Mouse (Mus musculus) forebrain, embryonic 15.5 days (tissue): Measurements from ENCODE around the gene Gm14444. TPM values are rescaled to one million over a fixed set of nuclear protein-coding genes. Genes with fewer than 3 reads are reported as not detected.
"Not testable (repeated sequence)": the region's sequence is repeated elsewhere in the genome, so short reads cannot be mapped to it uniquely, and the experiment has no call there.

Source experiments
- ATAC-seq: fragments of 200-750 bp; cut with Nextera tagmentation; replicated peaks from 2 replicates; pipeline ENCODE4 v1.8.0; 2017; ENCODE audit warnings: mild to moderate bottlenecking, moderate TSS enrichment, moderate library complexity
- H3K27ac ChIP-seq: fragments of 300-500 bp; sonication (generic); replicated peaks from 2 replicates; pipeline ENCODE4 v1.5.1; 2015; ENCODE audit warnings: mild to moderate bottlenecking, inconsistent platforms
- H3K27me3 ChIP-seq: fragments of 300-500 bp; sonication (generic); 2 replicates; pipeline ENCODE4 v1.6.1; 2015; ENCODE audit warnings: inconsistent platforms
- H3K36me3 ChIP-seq: fragments of 300-500 bp; sonication (generic); 2 replicates; pipeline ENCODE4 v1.6.1; 2015; ENCODE audit warnings: mild to moderate bottlenecking, inconsistent platforms
- H3K4me1 ChIP-seq: fragments of 300-500 bp; sonication (generic); 2 replicates; pipeline ENCODE4 v1.6.1; 2015; ENCODE audit warnings: inconsistent platforms
- H3K4me2 ChIP-seq: fragments of 300-500 bp; sonication (generic); replicated peaks from 2 replicates; pipeline ENCODE4 v1.6.1; 2015; ENCODE audit warnings: mild to moderate bottlenecking, inconsistent platforms
- H3K4me3 ChIP-seq: fragments of 300-500 bp; sonication (generic); 2 replicates; pipeline ENCODE4 v1.5.1; 2015; ENCODE audit warnings: mild to moderate bottlenecking, inconsistent platforms
- H3K9ac ChIP-seq: fragments of 300-500 bp; sonication (generic); replicated peaks from 2 replicates; pipeline ENCODE4 v1.6.1; 2015; ENCODE audit warnings: mild to moderate bottlenecking, inconsistent platforms
- H3K9me3 ChIP-seq: fragments of 300-500 bp; sonication (generic); 2 replicates; pipeline ENCODE4 v1.6.1; 2016; ENCODE audit warnings: inconsistent platforms
- WGBS: fragments of 180-500 bp; shearing (Covaris S2); methylation state at CpG from one replicate; pipeline ENCODE4 v1.1.7; 2015; ENCODE audit warnings: mixed read lengths; 5-methylcytosine and 5-hydroxymethylcytosine counted together
- polyA plus RNA-seq: library from polyadenylated mRNA; unstranded; fragments of >200 nt; fragmentation: Nextera tagmentation; extraction: Ambion mirVana; gene quantifications from 2 replicates; pipeline ENCODE4 v1.2.1, GENCODE M21; 2015

The Gm14444 gene
- polyA plus RNA-seq: not detected in 2 replicates

DNA sequence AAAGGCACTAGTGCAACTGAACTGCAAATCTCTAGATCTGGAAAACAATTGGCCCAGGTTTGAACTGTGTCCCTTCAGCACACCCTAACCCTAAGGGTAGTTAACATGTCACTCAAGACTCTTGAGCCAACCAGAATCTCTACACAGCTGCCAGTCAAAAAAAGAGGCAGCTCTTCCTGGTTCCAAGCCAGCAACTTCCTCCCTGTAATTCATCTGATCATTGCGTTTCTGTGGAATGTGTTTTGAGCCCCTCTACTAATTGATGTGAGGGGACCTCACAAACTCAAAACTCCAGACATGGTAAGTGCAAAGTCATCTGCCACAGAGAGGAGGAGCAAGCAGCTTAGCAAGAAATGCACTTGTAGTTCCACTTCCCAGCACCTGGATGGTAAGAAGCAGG is at the start of gene Gm14444:
Gene Gm14444 (plus strand): TSS at position 220 of the 400 bp plus-strand sequence.
- H3K9me3 ChIP-seq, H3K4me3 ChIP-seq, H3K27me3 ChIP-seq, H3K36me3 ChIP-seq, H3K4me1 ChIP-seq, ATAC-seq, H3K4me2 ChIP-seq, H3K9ac ChIP-seq, H3K27ac ChIP-seq: not testable (repeated sequence)
- 78% methylated on average over 1 of the region's 1 CpGs for WGBS

DNA sequence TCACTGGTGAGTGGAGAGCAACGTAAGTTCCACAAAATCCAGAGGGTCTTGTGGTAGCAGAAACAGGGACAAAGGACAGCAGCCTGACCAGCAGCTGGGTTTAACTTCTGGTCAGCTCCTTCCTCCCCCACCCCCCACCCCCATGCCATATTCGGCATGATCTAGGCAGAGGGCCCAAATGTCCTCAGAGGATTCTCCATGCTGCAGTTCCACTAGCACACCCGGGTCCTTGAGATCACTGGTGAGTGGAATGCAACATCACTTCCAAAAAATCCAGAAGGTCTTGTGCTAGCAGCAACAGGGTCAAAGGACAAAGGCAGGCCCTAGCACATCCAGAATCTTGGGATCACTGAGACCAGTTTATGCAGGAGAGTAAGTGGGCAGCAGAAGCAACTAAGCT is 44.6 kb upstream of the Gm14444 start:
- H3K27ac ChIP-seq, H3K9me3 ChIP-seq, H3K4me1 ChIP-seq, H3K4me3 ChIP-seq, H3K36me3 ChIP-seq, H3K27me3 ChIP-seq, ATAC-seq, H3K9ac ChIP-seq, H3K4me2 ChIP-seq: not testable (repeated sequence)
- WGBS: 79% methylated on average over 3 of the region's 3 CpGs

DNA sequence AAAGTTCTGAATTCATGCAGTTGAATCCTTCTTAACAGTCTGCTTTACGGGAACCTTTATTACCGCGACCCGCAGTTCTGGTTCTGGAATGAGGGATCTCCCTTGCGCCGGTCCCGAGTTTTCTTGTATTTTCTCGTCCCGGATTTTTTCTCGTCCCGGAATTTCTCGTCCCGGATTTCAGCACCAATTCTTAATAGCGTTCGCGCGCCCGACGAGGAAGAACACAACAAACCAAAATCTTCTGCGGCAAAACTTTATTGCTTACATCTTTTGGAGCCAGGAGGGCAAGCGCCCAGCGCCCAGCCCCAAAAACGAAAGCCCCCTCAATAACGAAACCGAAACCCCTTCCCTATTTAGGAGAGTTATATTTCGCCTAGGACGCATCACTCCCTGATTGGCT is 34.2 kb downstream of the Gm14444 start:
- not testable (repeated sequence) for H3K9me3 ChIP-seq, H3K4me3 ChIP-seq, H3K4me2 ChIP-seq, H3K27me3 ChIP-seq, H3K27ac ChIP-seq, ATAC-seq, H3K4me1 ChIP-seq, H3K9ac ChIP-seq, H3K36me3 ChIP-seq
- WGBS: 96% methylated on average over 27 of the region's 27 CpGs

DNA sequence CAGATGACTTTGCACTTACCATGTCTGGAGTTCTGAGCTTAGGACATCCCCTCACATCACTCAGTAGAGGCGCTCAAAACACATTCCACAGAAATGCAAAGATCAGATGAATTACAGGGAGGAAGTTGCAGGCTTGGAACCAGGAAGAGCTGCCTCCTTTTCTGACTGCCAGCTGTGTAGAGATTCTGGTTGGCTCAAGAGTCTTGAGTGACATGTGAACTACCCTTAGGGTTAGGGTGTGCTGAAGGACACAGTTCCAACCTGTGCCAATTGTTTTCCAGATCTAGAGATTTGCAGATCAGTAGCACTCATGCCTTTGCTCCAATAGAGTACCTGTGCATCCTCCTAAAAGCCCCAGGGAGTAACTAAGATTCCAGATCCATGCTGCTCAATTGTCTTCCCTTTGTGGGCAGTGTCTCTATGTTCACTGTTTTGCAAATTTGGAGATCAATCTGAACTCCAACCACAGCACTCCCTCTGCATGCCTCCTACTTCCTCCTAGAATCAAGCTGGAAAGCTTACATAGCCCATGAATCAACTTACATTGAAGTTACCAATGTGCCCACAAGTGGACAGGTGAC is 57.7 kb downstream of the Gm14444 start, which contains the start of gene Gm14393:
Gene Gm14393 (minus strand): TSS at position 101 of the 581 bp plus-strand sequence.
- not testable (repeated sequence) for H3K4me3 ChIP-seq, H3K27me3 ChIP-seq, H3K4me2 ChIP-seq, H3K4me1 ChIP-seq, H3K27ac ChIP-seq, ATAC-seq, H3K36me3 ChIP-seq, H3K9me3 ChIP-seq, H3K9ac ChIP-seq
- 85% methylated on average over 1 of the region's 1 CpGs for WGBS

Other genes starting within 250 kb of the Gm14444 start
- gene Edn3, start 249.6 kb upstream of the Gm14444 start, polyA plus RNA-seq: 3.6 and 4.1 TPM in 2 replicates
- gene Gm14393, start 57.5 kb downstream of the Gm14444 start, polyA plus RNA-seq: 0.75 and 1.3 TPM in 2 replicates
- gene Gm14399, start 131.8 kb downstream of the Gm14444 start, polyA plus RNA-seq: 3.2 and 5.2 TPM in 2 replicates
- 1.3 and 1.5 TPM in 2 replicates for gene Gm14443, start 165.6 kb downstream of the Gm14444 start, polyA plus RNA-seq
- gene Gm14391, start 196.7 kb downstream of the Gm14444 start, polyA plus RNA-seq: 4.5 and 7.5 TPM in 2 replicates